Mouse (Mus musculus) layer of hippocampus, adult 18-20 months (tissue): ENCODE data around the gene Lrrc29. TPM values are rescaled to one million over a fixed set of nuclear protein-coding genes. Genes with fewer than 3 reads are reported as not detected.
A peak's percentile ranks its signal among the peaks of the same experiment; 100 is the strongest.
"Not testable (repeated sequence)": the region's sequence is repeated elsewhere in the genome, so short reads cannot be mapped to it uniquely, and the experiment has no call there.

Experiments used
- DNase-seq, 2 experiments: peaks; one replicate each; pipeline ENCODE4 v3.0.0; 2022; ENCODE audit warnings: low spot score in 2 of 2
- total RNA-seq, 2 experiments: library from RNA; stranded (reverse); gene quantifications; 2 replicates each; pipeline ENCODE4 v1.2.3; 2021

Gene Lrrc29
- total RNA-seq, 2 experiments from 2014 or later = 4.6 to 5.3 TPM

- not testable (repeated sequence) for DNase-seq
Measured at GRCm38 (mm10) chr8:105291802-105292201, 34.3 kb downstream of the Lrrc29 start.

- not testable (repeated sequence) for DNase-seq
Measured at GRCm38 (mm10) chr8:105291364-105291763, 34.7 kb downstream of the Lrrc29 start.

- DNase-seq = peak; percentile 59 to 79
Measured at GRCm38 (mm10) chr8:105290554-105291314, 35.3 kb downstream of the Lrrc29 start.

GRCm38 (mm10) chr8:105289805-105290460, 36.1 kb downstream of the Lrrc29 start, which contains the start of gene 4931428F04Rik:
Gene 4931428F04Rik, minus strand, starts transcription at chr8:105289864.
- peak in 1 of 2 experiments; percentile 54 for DNase-seq

GRCm38 (mm10) chr8:105288958-105289732, 36.9 kb downstream of the Lrrc29 start:
- DNase-seq = peak; percentile 92 to 96

- DNase-seq = no peak
Measured at GRCm38 (mm10) chr8:105288231-105288630, 37.8 kb downstream of the Lrrc29 start.

- DNase-seq = no peak
Measured at GRCm38 (mm10) chr8:105286907-105287306, 39.2 kb downstream of the Lrrc29 start.

- no peak for DNase-seq
Measured at GRCm38 (mm10) chr8:105285514-105285913, 40.6 kb downstream of the Lrrc29 start.

GRCm38 (mm10) chr8:105283074-105283473, 43.0 kb downstream of the Lrrc29 start:
- peak in 1 of 2 experiments; percentile 51 for DNase-seq

GRCm38 (mm10) chr8:105282239-105282638, 43.8 kb downstream of the Lrrc29 start:
- no peak for DNase-seq

- no peak for DNase-seq
Measured at GRCm38 (mm10) chr8:105281821-105282220, 44.3 kb downstream of the Lrrc29 start.

GRCm38 (mm10) chr8:105280567-105280966, 45.5 kb downstream of the Lrrc29 start:
- no peak for DNase-seq

GRCm38 (mm10) chr8:105278911-105279334, 47.2 kb downstream of the Lrrc29 start:
- DNase-seq = peak; percentile 89 to 94

- peak in 1 of 2 experiments; percentile 55 for DNase-seq
Measured at GRCm38 (mm10) chr8:105276292-105277120, 49.6 kb downstream of the Lrrc29 start.

GRCm38 (mm10) chr8:105275840-105276239, 50.2 kb downstream of the Lrrc29 start, which contains the start of gene Nol3:
Gene Nol3, plus strand, starts transcription at chr8:105276140.
- DNase-seq = no peak

GRCm38 (mm10) chr8:105275387-105275786, 50.7 kb downstream of the Lrrc29 start:
- no peak for DNase-seq

- no peak for DNase-seq
Measured at GRCm38 (mm10) chr8:105270916-105271186, 55.2 kb downstream of the Lrrc29 start.

- DNase-seq = no peak
Measured at GRCm38 (mm10) chr8:105270101-105270915, 55.8 kb downstream of the Lrrc29 start.

GRCm38 (mm10) chr8:105269461-105269947, 56.6 kb downstream of the Lrrc29 start, which contains the start of gene Hsf4:
Gene Hsf4, plus strand, starts transcription at chr8:105269801.
- peak in 1 of 2 experiments; percentile 50 for DNase-seq

- DNase-seq = no peak
Measured at GRCm38 (mm10) chr8:105269075-105269458, 57.0 kb downstream of the Lrrc29 start.
